Mouse (Mus musculus) liver, adult 2 months (tissue): ENCODE measurements at regions not wholly inside any gene's neighbourhood (a gene's known extent, or its start where the extent isn't known, plus 50 kb on each side); places are given as distances from the start of the nearest gene placed in this dataset.

Experiments
- CTCF ChIP-seq: fragments of 200-500 bp; IDR thresholded peaks from 2 replicates; pipeline ENCODE4 v1.5.1; 2011; ENCODE audit warnings: low read depth, low read length, control low read depth
- POLR2A ChIP-seq: fragments of 200-500 bp; IDR thresholded peaks from 2 replicates; pipeline ENCODE4 v1.6.1; 2011; ENCODE audit warnings: low read length, control low read depth; ENCODE audit not compliant: insufficient read depth; ENCODE audit errors: extremely low read depth

DNA sequence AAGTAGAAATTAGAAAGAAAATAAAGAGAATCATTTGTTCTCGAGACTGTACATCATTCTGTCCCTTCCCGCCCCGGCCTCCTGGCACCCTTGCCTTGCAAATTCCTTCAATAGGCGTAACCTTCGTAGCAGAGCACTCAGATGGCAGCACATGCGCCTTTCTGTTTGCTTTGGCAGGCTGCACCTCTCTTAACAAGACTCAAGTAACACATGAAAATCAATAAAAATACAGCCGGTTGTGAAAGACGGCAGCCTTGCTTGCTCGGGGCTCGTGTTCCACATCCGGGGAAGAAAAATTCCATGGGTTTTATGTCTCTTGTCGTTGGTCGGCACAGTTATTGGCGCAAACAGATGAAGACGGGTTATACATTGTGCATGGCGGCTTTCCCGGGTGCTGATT, 271.2 kb downstream of the Rnd3 start:
- no peak for TF ChIP-seq CTCF
- TF ChIP-seq POLR2A: no peak
